Mouse (Mus musculus) monocyte, adult 2 months (primary cell): Measurements from ENCODE around the gene Rab33b.
A peak's percentile ranks its signal among the peaks of the same experiment; 100 is the strongest.
"Not testable (repeated sequence)": the region's sequence is repeated elsewhere in the genome, so short reads cannot be mapped to it uniquely, and the experiment has no call there.

ENCODE experiments used
- DNase-seq, 2 experiments: peaks; one replicate each; pipeline ENCODE4 v3.0.0; 2022; ENCODE audit warnings: low spot score in 2 of 2, low read depth in 1 of 2

Gene Rab33b

GRCm38 (mm10) chr3:51483741-51484359 is at the start of gene Rab33b:
TSS of gene Rab33b (plus strand) at chr3:51483920.
- DNase-seq = peak; percentile 91 to 92

GRCm38 (mm10) chr3:51434364-51434763 is 49.4 kb upstream of the Rab33b start:
- DNase-seq = not testable (repeated sequence)

- no peak for DNase-seq
Observed at GRCm38 (mm10) chr3:51434871-51435595, 48.7 kb upstream of the Rab33b start.

- DNase-seq = no peak
Observed at GRCm38 (mm10) chr3:51468530-51468929, 15.2 kb upstream of the Rab33b start.

- no peak for DNase-seq
Observed at GRCm38 (mm10) chr3:51475706-51476105, 8.0 kb upstream of the Rab33b start.

GRCm38 (mm10) chr3:51479893-51480292 is 3.8 kb upstream of the Rab33b start:
- DNase-seq = no peak

- DNase-seq = peak in 1 of 2 experiments; percentile 21
Observed at GRCm38 (mm10) chr3:51481059-51481458, 2.7 kb upstream of the Rab33b start.

- DNase-seq = no peak
Observed at GRCm38 (mm10) chr3:51481881-51482280, 1.8 kb upstream of the Rab33b start.

GRCm38 (mm10) chr3:51482781-51483180 is 939 bp upstream of the Rab33b start:
- no peak for DNase-seq

GRCm38 (mm10) chr3:51484370-51484769 is 650 bp downstream of the Rab33b start:
- no peak for DNase-seq

- no peak for DNase-seq
Observed at GRCm38 (mm10) chr3:51485347-51485746, 1.6 kb downstream of the Rab33b start.

- no peak for DNase-seq
Observed at GRCm38 (mm10) chr3:51486491-51487195, 2.9 kb downstream of the Rab33b start.

- DNase-seq = no peak
Observed at GRCm38 (mm10) chr3:51490088-51490753, 6.5 kb downstream of the Rab33b start.

GRCm38 (mm10) chr3:51493272-51493838 is 9.6 kb downstream of the Rab33b start:
- DNase-seq = no peak

- DNase-seq = no peak
Observed at GRCm38 (mm10) chr3:51494466-51494865, 10.7 kb downstream of the Rab33b start.

- no peak for DNase-seq
Observed at GRCm38 (mm10) chr3:51495646-51496045, 11.9 kb downstream of the Rab33b start.

- DNase-seq = no peak
Observed at GRCm38 (mm10) chr3:51497978-51498377, 14.3 kb downstream of the Rab33b start.

GRCm38 (mm10) chr3:51498659-51499058 is 14.9 kb downstream of the Rab33b start:
- no peak for DNase-seq

- DNase-seq = no peak
Observed at GRCm38 (mm10) chr3:51499876-51500275, 16.2 kb downstream of the Rab33b start.

GRCm38 (mm10) chr3:51504385-51504952 is 20.7 kb downstream of the Rab33b start:
- DNase-seq = no peak

GRCm38 (mm10) chr3:51505465-51505864 is 21.7 kb downstream of the Rab33b start:
- no peak for DNase-seq
